Mouse (Mus musculus) neural tube, embryonic 15.5 days (tissue): ENCODE results near the gene Olfm1. TPM values are rescaled to one million over a fixed set of nuclear protein-coding genes. Genes with fewer than 3 reads are reported as not detected.
A peak's percentile ranks its signal among the peaks of the same experiment; 100 is the strongest.

Experiments
- ATAC-seq: fragments of 200-750 bp; cut with Nextera tagmentation; 2 replicates; pipeline ENCODE4 v1.8.0; 2017; ENCODE audit warnings: mild to moderate bottlenecking, moderate TSS enrichment, moderate library complexity; ENCODE audit not compliant: low FRiP score
- H3K27ac ChIP-seq: fragments of 300-500 bp; sonication (generic); replicated peaks from 2 replicates; pipeline ENCODE4 v1.5.1; 2015; ENCODE audit warnings: mild to moderate bottlenecking, inconsistent platforms
- H3K27me3 ChIP-seq: fragments of 300-500 bp; sonication (generic); replicated peaks from 2 replicates; pipeline ENCODE4 v1.6.1; 2015; ENCODE audit warnings: inconsistent platforms
- H3K36me3 ChIP-seq: fragments of 300-500 bp; sonication (generic); 2 replicates; pipeline ENCODE4 v1.6.1; 2015; ENCODE audit warnings: inconsistent platforms
- H3K4me1 ChIP-seq: fragments of 300-500 bp; sonication (generic); 2 replicates; pipeline ENCODE4 v1.6.1; 2015; ENCODE audit warnings: inconsistent platforms
- H3K4me2 ChIP-seq: fragments of 300-500 bp; sonication (generic); 2 replicates; pipeline ENCODE4 v1.6.1; 2015; ENCODE audit warnings: inconsistent platforms, mild to moderate bottlenecking, moderate library complexity
- H3K4me3 ChIP-seq: fragments of 300-500 bp; sonication (generic); replicated peaks from 2 replicates; pipeline ENCODE4 v1.5.1; 2015; ENCODE audit warnings: mild to moderate bottlenecking, inconsistent platforms
- H3K9ac ChIP-seq: fragments of 300-500 bp; sonication (generic); replicated peaks from 2 replicates; pipeline ENCODE4 v1.6.1; 2015; ENCODE audit warnings: mild to moderate bottlenecking, inconsistent platforms
- H3K9me3 ChIP-seq: fragments of 300-500 bp; sonication (generic); replicated peaks from 2 replicates; pipeline ENCODE4 v1.6.1; 2016; ENCODE audit warnings: inconsistent platforms
- WGBS: fragments of 180-500 bp; shearing (Covaris S2); methylation state at CpG from one replicate; pipeline ENCODE4 v1.1.7; 2015; ENCODE audit warnings: mixed read lengths; 5-methylcytosine and 5-hydroxymethylcytosine counted together
- polyA plus RNA-seq: library from polyadenylated mRNA; unstranded; fragments of >200 nt; fragmentation: Nextera tagmentation; extraction: Ambion mirVana; gene quantifications from 2 replicates; pipeline ENCODE4 v1.2.1, GENCODE M21; 2015

Olfm1 gene
- polyA plus RNA-seq, 1 experiment from 2014 or later = 363 TPM

DNA sequence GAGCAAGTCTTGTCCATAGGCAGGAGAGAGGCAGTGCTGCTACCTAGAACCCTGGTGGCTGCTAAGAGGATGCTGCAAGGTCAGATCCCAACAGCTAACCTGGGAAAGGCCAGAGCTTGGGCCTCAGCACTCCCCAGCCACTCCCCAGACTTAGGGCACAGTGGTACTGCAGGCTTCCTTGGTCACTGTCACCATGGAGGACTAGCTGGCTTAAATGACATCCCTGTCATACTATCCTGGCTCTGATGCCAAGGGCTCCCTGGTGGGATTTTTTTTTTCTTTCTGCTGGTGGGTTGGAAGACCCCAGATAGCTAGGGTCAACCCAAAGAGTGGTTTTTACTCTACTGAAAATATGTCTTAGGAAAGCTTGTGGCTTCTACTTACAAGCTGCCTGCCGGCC, 25.0 kb downstream of the Olfm1 start:
- Histone ChIP-seq H3K9me3 (no peaks in the 10 kb centered on the region), H3K27ac (no peak overlapping the region), H3K27me3 (no peaks in the 10 kb centered on the region), H3K36me3 (peaks cover 47% of the 10 kb centered on the region), H3K4me3 (no peak overlapping the region), H3K9ac (no peak overlapping the region), H3K4me1 (peaks cover 11% of the 10 kb centered on the region), H3K4me2 (no peak overlapping the region)
- 97% methylated on average over 1 of the region's 1 CpGs for WGBS
- no peak for ATAC-seq

DNA sequence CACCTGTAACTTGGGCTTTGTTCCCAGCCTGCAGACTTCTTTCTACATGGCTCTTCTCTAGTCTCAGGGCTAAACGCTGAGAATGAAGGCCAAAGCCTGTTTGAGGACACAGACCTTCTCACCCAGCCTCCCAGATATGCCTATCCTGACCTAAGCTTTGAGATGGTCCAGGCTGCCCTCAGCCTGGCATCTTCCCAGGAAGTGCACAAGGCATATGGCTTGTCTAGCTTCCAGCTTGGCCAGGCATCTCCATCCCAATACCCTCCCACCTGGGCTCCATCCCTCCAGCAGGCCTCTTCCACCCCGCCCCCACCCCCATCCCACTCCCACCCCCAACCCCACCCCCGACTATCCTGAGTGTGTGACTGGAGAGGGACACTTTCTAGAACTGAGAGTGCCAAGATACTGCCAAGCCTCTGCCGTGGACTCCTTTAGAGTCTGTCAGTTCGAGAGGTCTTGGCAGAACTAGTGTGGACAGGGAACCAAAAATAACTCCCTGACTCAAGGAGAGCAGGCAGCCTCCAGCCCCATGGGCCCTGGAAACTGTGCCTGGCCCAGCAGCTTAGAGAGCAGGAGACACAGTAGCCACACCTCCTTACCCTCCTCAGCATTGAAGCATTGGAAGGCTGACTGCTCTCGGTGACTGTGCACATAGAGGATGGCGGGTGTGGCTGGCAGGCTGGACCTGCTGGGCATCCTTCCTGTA, 26.0 kb downstream of the Olfm1 start:
- peaks cover 5% of the 10 kb centered on the region for H3K4me1 ChIP-seq
- H3K9ac ChIP-seq = no peak overlapping the region
- 75% methylated on average over 7 of the region's 7 CpGs for WGBS
- no peak for ATAC-seq
- no peak overlapping the region for H3K4me3 ChIP-seq
- H3K9me3 ChIP-seq = no peaks in the 10 kb centered on the region
- H3K27ac ChIP-seq = no peak overlapping the region
- H3K27me3 ChIP-seq = no peaks in the 10 kb centered on the region
- H3K36me3 ChIP-seq = peaks cover 46% of the 10 kb centered on the region
- no peak overlapping the region for H3K4me2 ChIP-seq

DNA sequence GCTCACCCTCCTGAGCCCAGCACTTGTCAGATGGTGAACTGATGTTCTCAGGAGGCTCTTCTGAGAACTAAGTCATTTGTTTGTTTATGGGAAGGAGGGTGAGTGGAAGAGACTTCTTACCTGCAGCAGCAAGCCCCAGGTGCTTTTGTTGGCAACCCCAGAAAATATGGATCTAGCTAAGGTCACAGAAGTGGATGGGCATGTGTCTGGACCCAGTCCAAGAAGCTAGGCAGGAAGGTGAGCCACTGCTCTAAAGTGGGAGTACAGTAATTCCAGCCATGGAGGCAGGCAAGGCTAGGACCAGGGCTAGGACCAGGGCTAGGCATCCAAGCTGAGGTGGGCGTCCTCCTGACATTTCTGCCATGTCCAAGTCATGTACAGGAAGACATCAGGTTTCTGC, 26.8 kb downstream of the Olfm1 start:
- Histone ChIP-seq H3K4me2 (no peak overlapping the region), H3K4me1 (peaks cover 6% of the 10 kb centered on the region), H3K9ac (no peak overlapping the region), H3K4me3 (no peak overlapping the region), H3K27ac (no peak overlapping the region), H3K36me3 (peaks cover 38% of the 10 kb centered on the region), H3K27me3 (no peaks in the 10 kb centered on the region), H3K9me3 (no peaks in the 10 kb centered on the region)
- ATAC-seq = no peak
- WGBS = 95% methylated on average over 1 of the region's 1 CpGs

DNA sequence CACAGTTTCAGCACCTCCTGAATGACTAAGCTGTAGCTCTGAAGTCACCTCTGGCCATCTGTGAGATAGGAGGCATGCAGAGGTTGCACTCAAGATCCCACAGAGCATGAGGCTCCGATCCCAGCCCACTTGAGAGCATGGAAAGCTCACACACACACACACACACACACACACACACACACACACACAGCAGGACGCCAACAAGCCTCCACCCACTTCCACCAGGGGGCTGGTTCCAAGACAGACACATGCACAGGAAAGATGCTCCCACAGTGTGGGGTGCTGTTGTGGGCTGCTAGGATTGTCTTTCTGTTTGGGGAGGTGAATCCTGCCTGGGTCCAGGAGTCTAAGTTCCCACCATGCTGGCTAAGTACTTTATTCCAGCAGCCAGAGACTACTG, 29.0 kb downstream of the Olfm1 start:
- no peak overlapping the region for H3K9ac ChIP-seq
- peaks cover 22% of the 10 kb centered on the region for H3K36me3 ChIP-seq
- H3K4me3 ChIP-seq = no peak overlapping the region
- 74% methylated on average over 2 of the region's 2 CpGs for WGBS
- no peak overlapping the region for H3K27ac ChIP-seq
- H3K9me3 ChIP-seq = no peaks in the 10 kb centered on the region
- no peaks in the 10 kb centered on the region for H3K27me3 ChIP-seq
- ATAC-seq = no peak
- H3K4me1 ChIP-seq = peaks cover 24% of the 10 kb centered on the region
- no peak overlapping the region for H3K4me2 ChIP-seq

DNA sequence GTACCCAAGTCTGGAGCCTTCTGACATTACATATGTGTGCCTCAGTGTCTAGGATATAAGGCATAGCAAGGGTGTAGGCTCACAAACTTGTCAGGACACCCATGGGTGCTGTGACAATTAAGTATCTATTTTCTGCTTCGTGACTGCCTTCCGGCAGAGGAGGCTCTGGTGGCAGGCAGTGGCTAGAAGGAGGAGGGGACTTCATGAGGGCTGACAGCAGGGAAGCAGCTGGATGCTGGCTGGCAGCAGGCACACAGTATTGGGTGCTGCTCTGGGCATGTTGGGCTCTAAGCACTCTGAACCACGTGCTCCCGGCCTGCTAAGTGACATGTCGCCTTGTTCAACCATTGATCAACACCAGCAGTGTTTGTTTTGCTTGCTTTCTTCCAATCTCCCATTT, 32.0 kb downstream of the Olfm1 start:
- H3K36me3 ChIP-seq = peaks cover 28% of the 10 kb centered on the region
- WGBS = 51% methylated on average over 5 of the region's 5 CpGs
- H3K9ac ChIP-seq = no peak overlapping the region
- ATAC-seq = peak; percentile 40; the same call in 1 of the 2 replicates
- H3K4me3 ChIP-seq = no peak overlapping the region
- no peak overlapping the region for H3K4me2 ChIP-seq
- no peaks in the 10 kb centered on the region for H3K9me3 ChIP-seq
- peaks cover 33% of the 10 kb centered on the region for H3K4me1 ChIP-seq
- H3K27me3 ChIP-seq = no peaks in the 10 kb centered on the region
- no peak overlapping the region for H3K27ac ChIP-seq

DNA sequence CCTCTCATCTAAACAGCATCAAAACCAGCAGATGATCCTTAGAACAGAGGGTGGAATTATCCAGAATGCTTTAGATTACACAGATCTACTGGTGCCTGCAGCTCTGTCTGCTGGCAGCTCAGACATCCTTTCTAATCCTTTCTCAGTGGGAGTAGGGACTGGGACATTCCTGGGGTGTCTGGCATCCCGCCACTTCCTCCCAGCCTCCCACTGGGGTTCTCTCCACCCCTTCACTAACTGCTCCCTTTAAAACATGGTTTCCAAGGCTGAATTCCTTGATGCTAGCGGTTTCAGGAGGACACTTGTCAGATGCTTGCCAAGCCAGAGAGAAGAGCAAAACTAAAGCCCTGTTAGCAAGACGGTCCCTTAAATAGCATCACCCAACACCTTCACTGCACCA, 33.1 kb downstream of the Olfm1 start:
- no peak for ATAC-seq
- no peak overlapping the region for H3K4me2 ChIP-seq
- H3K27me3 ChIP-seq = no peaks in the 10 kb centered on the region
- H3K36me3 ChIP-seq = peaks cover 38% of the 10 kb centered on the region
- H3K4me3 ChIP-seq = no peak overlapping the region
- no peaks in the 10 kb centered on the region for H3K9me3 ChIP-seq
- 73% methylated on average over 3 of the region's 3 CpGs for WGBS
- H3K4me1 ChIP-seq = peaks cover 33% of the 10 kb centered on the region
- H3K27ac ChIP-seq = no peak overlapping the region
- H3K9ac ChIP-seq = no peak overlapping the region

DNA sequence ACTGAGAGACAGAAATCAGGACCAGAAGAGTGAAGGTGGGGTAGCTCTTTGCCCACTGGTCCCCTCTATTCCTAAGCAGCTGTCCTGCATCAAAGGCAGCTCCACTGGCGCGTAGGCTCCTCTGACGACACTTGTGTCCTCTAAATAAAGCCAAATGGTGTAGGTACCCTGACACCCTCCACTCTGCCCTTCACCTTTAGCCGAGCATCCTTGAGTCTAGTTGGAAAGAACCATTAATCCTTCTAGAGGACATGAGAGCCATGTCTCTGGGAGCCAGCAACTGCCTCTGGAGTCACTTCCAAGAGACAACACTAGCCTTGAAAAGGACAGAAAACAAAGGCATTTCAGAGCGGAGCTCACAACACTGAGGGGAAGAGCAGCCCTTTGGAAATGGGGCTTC, 34.2 kb downstream of the Olfm1 start:
- Histone ChIP-seq H3K27ac (no peak overlapping the region), H3K9me3 (no peaks in the 10 kb centered on the region), H3K4me3 (no peak overlapping the region), H3K9ac (no peak overlapping the region), H3K4me2 (no peak overlapping the region), H3K4me1 (peaks cover 33% of the 10 kb centered on the region), H3K36me3 (peaks cover 44% of the 10 kb centered on the region), H3K27me3 (no peaks in the 10 kb centered on the region)
- 79% methylated on average over 5 of the region's 5 CpGs for WGBS
- ATAC-seq = no peak

DNA sequence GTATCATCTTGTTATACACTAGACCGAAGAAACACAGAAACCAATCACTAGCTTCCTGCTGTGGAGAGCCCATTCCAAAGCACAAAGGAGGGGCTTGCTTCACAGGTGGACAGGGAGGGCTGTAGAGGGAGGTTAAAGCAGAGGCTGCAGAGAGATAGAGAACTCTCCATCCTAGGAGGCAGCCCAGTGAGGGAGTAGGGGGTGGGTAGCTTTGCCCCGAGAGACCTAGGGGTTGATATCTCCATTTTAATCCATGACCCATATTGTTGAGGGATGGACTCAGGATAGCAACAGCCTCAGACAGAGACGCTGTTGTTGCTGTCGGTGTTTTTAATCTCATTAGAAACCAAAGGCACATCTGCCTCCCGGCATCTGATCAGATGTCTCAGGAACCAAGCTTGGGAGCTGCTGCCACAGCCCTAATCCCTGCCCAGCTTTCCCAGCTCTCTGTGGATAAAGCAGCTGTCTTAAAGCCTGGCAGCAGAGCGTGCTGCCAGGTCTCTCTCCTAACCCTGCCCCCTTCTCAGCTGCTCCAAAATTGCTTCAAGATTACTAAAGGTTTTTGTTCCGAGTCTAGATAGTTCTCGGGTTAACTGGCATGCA, 34.9 kb downstream of the Olfm1 start:
- H3K4me3 ChIP-seq = no peak overlapping the region
- no peak overlapping the region for H3K9ac ChIP-seq
- no peak for ATAC-seq
- peaks cover 32% of the 10 kb centered on the region for H3K4me1 ChIP-seq
- peaks cover 38% of the 10 kb centered on the region for H3K36me3 ChIP-seq
- H3K27ac ChIP-seq = no peak overlapping the region
- no peaks in the 10 kb centered on the region for H3K27me3 ChIP-seq
- 50% methylated on average over 8 of the region's 8 CpGs for WGBS
- H3K4me2 ChIP-seq = no peak overlapping the region
- no peaks in the 10 kb centered on the region for H3K9me3 ChIP-seq

DNA sequence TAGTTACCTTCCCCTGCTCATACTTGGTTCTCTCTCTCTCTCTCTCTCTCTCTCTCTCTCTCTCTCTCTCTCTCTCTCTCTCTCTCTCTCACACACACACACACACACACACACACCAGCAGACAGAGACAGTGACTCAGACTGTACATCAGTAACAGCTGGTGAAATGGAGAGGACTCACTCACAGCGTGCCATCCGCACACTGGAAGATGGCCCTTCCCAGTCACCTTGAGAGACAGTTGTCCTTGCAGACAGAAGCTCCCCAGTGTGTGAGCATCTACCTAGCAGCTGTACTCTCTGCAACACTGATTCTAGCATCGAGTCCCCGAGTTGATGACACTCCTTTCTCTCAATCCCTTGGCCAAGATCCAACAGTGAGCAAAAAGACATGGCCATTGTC, 35.6 kb downstream of the Olfm1 start:
- Histone ChIP-seq H3K4me3 (no peak overlapping the region), H3K9me3 (no peaks in the 10 kb centered on the region), H3K4me1 (peaks cover 28% of the 10 kb centered on the region), H3K4me2 (no peak overlapping the region), H3K27ac (no peak overlapping the region), H3K9ac (no peak overlapping the region), H3K36me3 (peaks cover 38% of the 10 kb centered on the region), H3K27me3 (no peaks in the 10 kb centered on the region)
- no peak for ATAC-seq
- WGBS = 87% methylated on average over 4 of the region's 4 CpGs

DNA sequence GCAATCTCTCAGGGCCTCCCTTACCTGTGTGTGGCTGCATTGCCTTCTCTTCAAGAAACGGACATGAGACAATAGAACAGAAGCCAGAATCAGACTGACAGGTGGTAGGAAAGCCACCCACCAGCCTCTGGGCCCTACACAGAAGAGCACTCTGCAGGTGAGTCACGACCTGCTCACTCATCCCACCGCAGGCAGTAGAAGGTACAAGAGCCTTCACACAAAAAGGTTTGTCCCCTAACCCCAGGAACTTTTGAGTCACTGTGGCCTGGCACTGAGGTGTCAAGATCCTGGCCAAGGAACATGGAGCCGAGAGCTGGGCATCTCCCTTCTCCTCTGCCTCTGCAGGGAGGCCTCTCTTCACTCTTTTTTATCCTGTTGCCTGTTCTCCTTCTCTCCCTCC, 42.3 kb downstream of the Olfm1 start:
- Histone ChIP-seq H3K27me3 (no peaks in the 10 kb centered on the region), H3K27ac (no peak overlapping the region), H3K36me3 (peaks cover 15% of the 10 kb centered on the region), H3K9me3 (no peaks in the 10 kb centered on the region), H3K4me3 (no peak overlapping the region), H3K4me2 (no peak overlapping the region), H3K4me1 (no peaks in the 10 kb centered on the region), H3K9ac (no peak overlapping the region)
- WGBS = 83% methylated on average over 4 of the region's 4 CpGs
- ATAC-seq = no peak

DNA sequence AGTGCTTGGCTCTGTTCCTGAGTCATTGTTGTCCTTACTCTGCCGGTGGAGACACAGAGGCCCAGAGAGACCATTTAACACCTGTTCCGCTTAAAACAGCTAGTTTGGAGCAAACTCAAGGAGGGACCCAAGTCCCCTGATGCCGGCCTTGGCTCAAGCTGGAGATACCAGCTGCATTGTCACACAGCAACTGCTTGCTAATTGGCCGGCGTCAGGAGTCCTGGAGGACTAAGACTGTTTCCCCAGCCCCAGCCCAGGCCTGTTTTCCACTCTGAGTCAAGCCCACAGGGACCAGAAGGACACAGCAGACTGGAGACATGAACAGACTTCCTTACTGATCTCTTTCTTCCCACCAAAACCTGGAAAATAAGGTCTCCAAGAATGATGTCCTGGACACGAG, 43.7 kb downstream of the Olfm1 start:
- 0 out of 2 replicates have a peak, but pooled peaks cover 2% of the 10 kb centered on the region for H3K36me3 ChIP-seq
- H3K27me3 ChIP-seq = no peaks in the 10 kb centered on the region
- H3K9ac ChIP-seq = no peak overlapping the region
- peaks cover 1% of the 10 kb centered on the region for H3K4me1 ChIP-seq
- no peak overlapping the region for H3K4me2 ChIP-seq
- no peak for ATAC-seq
- 73% methylated on average over 6 of the region's 6 CpGs for WGBS
- H3K9me3 ChIP-seq = no peaks in the 10 kb centered on the region
- H3K27ac ChIP-seq = no peak overlapping the region
- no peak overlapping the region for H3K4me3 ChIP-seq

DNA sequence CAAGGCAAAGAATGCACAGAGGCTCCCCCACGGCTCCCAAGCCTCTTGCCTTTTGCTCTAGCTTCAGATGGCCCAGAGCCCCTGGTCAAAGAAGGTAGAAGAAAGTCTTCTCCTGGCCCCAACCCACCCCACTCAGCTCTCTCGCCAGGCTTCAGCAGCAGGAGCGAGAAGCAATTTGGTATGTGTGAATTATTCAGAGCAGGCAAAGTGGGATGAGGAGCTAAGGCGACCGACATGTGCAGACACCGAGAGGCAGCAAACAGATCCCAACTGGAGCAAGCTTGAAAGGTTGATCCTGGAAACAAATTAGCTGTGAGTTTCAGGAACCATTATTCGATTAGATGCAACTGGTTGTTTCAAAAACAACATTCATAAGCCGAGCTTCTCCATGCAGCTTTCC, 46.8 kb downstream of the Olfm1 start:
- WGBS = 85% methylated on average over 8 of the region's 8 CpGs
- Histone ChIP-seq H3K9me3 (no peaks in the 10 kb centered on the region), H3K36me3 (no peaks in the 10 kb centered on the region), H3K27me3 (no peaks in the 10 kb centered on the region), H3K4me3 (no peak overlapping the region), H3K4me2 (no peak overlapping the region), H3K4me1 (peaks cover 20% of the 10 kb centered on the region), H3K9ac (no peak overlapping the region), H3K27ac (no peak overlapping the region)
- ATAC-seq = no peak
